8 mouse cellular contexts compared by ENCODE assay signal in the genomic region with DNA sequence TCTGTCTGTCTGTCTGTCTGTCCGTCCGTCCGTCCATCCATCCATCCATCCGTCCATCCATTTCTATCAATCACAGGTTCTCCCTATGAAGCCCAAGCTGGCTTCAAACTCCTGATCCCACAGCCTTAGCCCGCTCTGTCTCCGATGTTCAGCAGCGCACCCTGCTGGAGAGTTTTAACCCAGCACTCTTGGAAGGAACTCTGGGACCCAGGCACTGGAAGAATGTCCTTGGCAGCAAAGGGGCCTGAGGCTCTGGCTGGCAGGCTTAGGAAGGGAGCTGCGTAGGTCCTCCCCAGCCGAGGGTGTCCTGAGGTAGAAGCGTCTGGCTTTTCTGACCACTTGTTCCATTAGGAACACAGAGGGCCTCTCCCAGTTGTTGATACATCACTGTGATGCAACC. TPM values are rescaled to one million over a fixed set of nuclear protein-coding genes. Genes with fewer than 3 reads are reported as not detected.
DNase-seq lines count a peak whose midpoint lies in the region; ATAC-seq and TF ChIP-seq lines count a peak whose summit lies in the region.

No protein-coding gene starts in this region.

- peak overlapping the region; percentile 36 for H3K27ac ChIP-seq in layer of hippocampus, adult 2 months
- H3K27ac ChIP-seq in intestine, embryonic 14.5 days (ENCODE audit: low read depth) = peak overlapping the region; percentile 67; the same call in 1 of the 2 replicates
- peak overlapping the region; percentile 53; the same call in 1 of the 2 replicates for H3K27ac ChIP-seq in liver, embryonic 16.5 days (ENCODE audit: low read length)

- H3K36me3 ChIP-seq in intestine, embryonic 14.5 days (ENCODE audit: control insufficient read depth, insufficient read depth, low read length) = 0 out of 2 replicates have a peak, but pooled peaks cover 1% of the 10 kb centered on the region
- H3K36me3 ChIP-seq in liver, embryonic 16.5 days (ENCODE audit: control insufficient read depth, insufficient read depth) = no peaks in the 10 kb centered on the region; the same call in 1 of the 2 replicates

- H3K9ac ChIP-seq in intestine, embryonic 14.5 days (ENCODE audit: low read length) = 0 out of 2 replicates have a peak overlapping the region, but pooled peaks have one; percentile 15
- no peak overlapping the region for H3K9ac ChIP-seq in liver, embryonic 16.5 days (ENCODE audit: low read depth, low read length)

- no peak overlapping the region for H3K4me3 ChIP-seq in layer of hippocampus, adult 2 months
- no peak overlapping the region for H3K4me3 ChIP-seq in intestine, embryonic 14.5 days (ENCODE audit: low read depth, low read length)
- peak overlapping the region; percentile 27 for H3K4me3 ChIP-seq in liver, embryonic 16.5 days (ENCODE audit: low read depth, low read length)

- H3K27me3 ChIP-seq in intestine, embryonic 14.5 days (replicated peaks; ENCODE audit: control insufficient read depth, insufficient read depth, low read length) = no peaks in the 10 kb centered on the region
- H3K27me3 ChIP-seq in liver, embryonic 16.5 days (ENCODE audit: control insufficient read depth, insufficient read depth, low read depth, low read length) = no peaks in the 10 kb centered on the region

- ATAC-seq in erythroblast, adult 5-6 weeks (replicated peaks; ENCODE audit: low FRiP score, poor library complexity, severe bottlenecking) = peak; percentile 76
- ATAC-seq in intestine, embryonic 14.5 days (replicated peaks; ENCODE audit: low FRiP score, low TSS enrichment, low read depth) = no peak; the same call in 1 of the 2 replicates
- ATAC-seq in liver, embryonic 16.5 days (ENCODE audit: low read depth) = peak; percentile 11; the same call in 1 of the 2 replicates

- peak; percentile 82 for TF ChIP-seq CTCF in layer of hippocampus, adult 2 months (conservative IDR thresholded peaks at IDR 0.05)

- WGBS in intestine, embryonic 14.5 days = 48% methylated on average over 10 of the region's 10 CpGs
- whole genome bisulfite sequencing in liver, embryonic 16.5 days (ENCODE audit: insufficient replicate concordance) = 36% methylated on average over 10 of the region's 10 CpGs

- peak overlapping the region; percentile 36 for H3K4me2 ChIP-seq in intestine, embryonic 14.5 days (ENCODE audit: low read length)
- peak overlapping the region; percentile 28; the same call in 1 of the 2 replicates for H3K4me2 ChIP-seq in liver, embryonic 16.5 days (ENCODE audit: low read depth, low read length)

- 0 out of 2 replicates have a peak, but pooled peaks cover 2% of the 10 kb centered on the region for H3K9me3 ChIP-seq in intestine, embryonic 14.5 days (ENCODE audit: control insufficient read depth, low read length)
- H3K9me3 ChIP-seq in liver, embryonic 16.5 days (replicated peaks; ENCODE audit: control insufficient read depth, low read length) = 0 out of 2 replicates have a peak, but pooled peaks cover 2% of the 10 kb centered on the region

- peak in 1 of 2 experiments; percentile 67 for DNase-seq in layer of hippocampus, adult 2 months (ENCODE audit: low spot score in 2 of 2)
- DNase-seq in layer of hippocampus, postnatal 36 days = no peak
- peak; percentile 90 for DNase-seq in adipocyte (ENCODE audit: low spot score)
- DNase-seq in intestine, embryonic 14.5 days (ENCODE audit: low spot score) = peak; percentile 80
- peak; percentile 35 for DNase-seq in ovary, postnatal 10 days (ENCODE audit: low spot score)
- peak; percentile 58 to 77 for DNase-seq in urinary bladder, postnatal 4 days (ENCODE audit: low spot score in 2 of 2)

- H3K4me1 ChIP-seq in intestine, embryonic 14.5 days (replicated peaks; ENCODE audit: control insufficient read depth, insufficient read depth, low read length) = peaks cover 20% of the 10 kb centered on the region; the same call in 1 of the 2 replicates
- peaks cover 9% of the 10 kb centered on the region; the same call in 1 of the 2 replicates for H3K4me1 ChIP-seq in liver, embryonic 16.5 days (ENCODE audit: control insufficient read depth, low read depth, low read length)

RNA-seq across cellular contexts. Expression of gene Arpc1b, which starts 2.9 kb away (rescaled TPM):
- 10 to 100 TPM; 17.7 to 19.4 TPM for total RNA-seq in layer of hippocampus, adult 2 months (2021)
- total RNA-seq in layer of hippocampus, postnatal 36 days (2021) = 10 to 100 TPM; 23.4 to 26.9 TPM
- total RNA-seq in erythroblast, adult 5-6 weeks (2015; ENCODE audit: low replicate concordance) = 60.5 and 70.8 TPM in 2 replicates
- 46.7 and 74.1 TPM in 2 replicates for total RNA-seq in erythroblast, adult 5-6 weeks (2017; ENCODE audit: low replicate concordance)
- polyA plus RNA-seq in intestine, embryonic 14.5 days (2014; fragmentation: Nextera tagmentation; extraction: Ambion mirVana) = 281 and 305 TPM in 2 replicates
- polyA plus RNA-seq in liver, embryonic 16.5 days (2015; fragmentation: Nextera tagmentation; extraction: Ambion mirVana) = 164 and 166 TPM in 2 replicates

RNA-seq across cellular contexts. Expression of gene Pdap1, which starts 23.1 kb away (rescaled TPM):
- total RNA-seq in layer of hippocampus, adult 2 months (2021) = 10 to 100 TPM; 95.2 to 97.8 TPM
- 10 to 100 TPM; 88.8 to 94.5 TPM for total RNA-seq in layer of hippocampus, postnatal 36 days (2021)
- 12.3 and 14.2 TPM in 2 replicates for total RNA-seq in erythroblast, adult 5-6 weeks (2015; ENCODE audit: low replicate concordance)
- total RNA-seq in erythroblast, adult 5-6 weeks (2017; ENCODE audit: low replicate concordance) = 23.2 and 50.9 TPM in 2 replicates
- polyA plus RNA-seq in intestine, embryonic 14.5 days (2014; fragmentation: Nextera tagmentation; extraction: Ambion mirVana) = 85.9 and 98.7 TPM in 2 replicates
- polyA plus RNA-seq in liver, embryonic 16.5 days (2015; fragmentation: Nextera tagmentation; extraction: Ambion mirVana) = 33.6 and 36.3 TPM in 2 replicates

RNA-seq across cellular contexts. Expression of gene Bud31, which starts 23.2 kb away (rescaled TPM):
- total RNA-seq in layer of hippocampus, adult 2 months (2021) = 10 to 100 TPM; 67.4 to 73.4 TPM
- total RNA-seq in layer of hippocampus, postnatal 36 days (2021) = 10 to 100 TPM; 74.3 to 76.2 TPM
- 113 and 149 TPM in 2 replicates for total RNA-seq in erythroblast, adult 5-6 weeks (2015; ENCODE audit: low replicate concordance)
- 170 and 223 TPM in 2 replicates for total RNA-seq in erythroblast, adult 5-6 weeks (2017; ENCODE audit: low replicate concordance)
- 187 and 188 TPM in 2 replicates for polyA plus RNA-seq in intestine, embryonic 14.5 days (2014; fragmentation: Nextera tagmentation; extraction: Ambion mirVana)
- 111 and 125 TPM in 2 replicates for polyA plus RNA-seq in liver, embryonic 16.5 days (2015; fragmentation: Nextera tagmentation; extraction: Ambion mirVana)

RNA-seq across cellular contexts. Expression of gene Kpna7, which starts 33.1 kb away (rescaled TPM):
- not detected for total RNA-seq in layer of hippocampus, adult 2 months (2021)
- total RNA-seq in layer of hippocampus, postnatal 36 days (2021) = not detected
- total RNA-seq in erythroblast, adult 5-6 weeks (2015; ENCODE audit: low replicate concordance) = not detected in 2 replicates
- not detected in 2 replicates for total RNA-seq in erythroblast, adult 5-6 weeks (2017; ENCODE audit: low replicate concordance)
- polyA plus RNA-seq in intestine, embryonic 14.5 days (2014; fragmentation: Nextera tagmentation; extraction: Ambion mirVana) = 0.07 TPM in 1 of 2 replicates, not detected in the other
- 0.14 and 0.17 TPM in 2 replicates for polyA plus RNA-seq in liver, embryonic 16.5 days (2015; fragmentation: Nextera tagmentation; extraction: Ambion mirVana)

RNA-seq across cellular contexts. Expression of gene Arpc1a, which starts 33.3 kb away (rescaled TPM):
- total RNA-seq in layer of hippocampus, adult 2 months (2021) = 100 to 1,000 TPM; 252 to 255 TPM
- 100 to 1,000 TPM; 248 to 263 TPM for total RNA-seq in layer of hippocampus, postnatal 36 days (2021)
- 25.2 and 41.4 TPM in 2 replicates for total RNA-seq in erythroblast, adult 5-6 weeks (2015; ENCODE audit: low replicate concordance)
- 13.6 and 27.2 TPM in 2 replicates for total RNA-seq in erythroblast, adult 5-6 weeks (2017; ENCODE audit: low replicate concordance)
- 147 and 154 TPM in 2 replicates for polyA plus RNA-seq in intestine, embryonic 14.5 days (2014; fragmentation: Nextera tagmentation; extraction: Ambion mirVana)
- polyA plus RNA-seq in liver, embryonic 16.5 days (2015; fragmentation: Nextera tagmentation; extraction: Ambion mirVana) = 52.2 and 52.3 TPM in 2 replicates

Comparison
In these comparisons a context has a peak if more than half of its experiments do, and no peak if none do; other contexts are left out.
1. DNase-seq: peak in adipocyte (single experiment), intestine, embryonic 14.5 days (single experiment), ovary, postnatal 10 days (single experiment) and urinary bladder, postnatal 4 days (2 of 2); none in layer of hippocampus, postnatal 36 days (0 of 2).
2. Peak in every context shown above with its lines, with median percentiles within 50 percentile points of each other: H3K27ac ChIP-seq.